Mouse (Mus musculus): ENCODE data around the gene Spsb1.

DNA sequence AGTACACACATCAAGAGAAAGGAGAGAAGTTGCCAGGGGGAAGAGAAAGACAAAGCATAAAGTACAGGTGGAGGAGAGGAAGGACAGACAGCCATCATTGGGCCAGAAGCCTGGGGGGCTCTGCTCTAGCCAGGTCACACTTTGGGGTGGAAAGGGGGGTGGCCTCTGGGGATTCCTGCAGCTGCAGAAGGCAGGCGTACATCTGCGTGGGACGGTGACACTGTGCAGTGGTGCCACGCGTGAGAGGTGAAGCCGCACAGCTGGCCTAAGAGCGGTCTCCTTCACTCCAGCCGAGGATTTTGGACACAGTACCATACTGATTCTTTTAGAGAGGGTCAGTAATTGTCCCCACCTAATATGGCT lies 37.8 kb upstream of the Spsb1 start:
- TF ChIP-seq POLR2A (IDR thresholded peaks at IDR 0.05; ENCODE audit: insufficient read depth, low read depth, low read length): no peak
- TF ChIP-seq CTCF (IDR thresholded peaks at IDR 0.05; ENCODE audit: insufficient read depth, low read depth, low read length): no peak
